Mouse (Mus musculus): ENCODE measurements around the gene Gpr108. TPM values are rescaled to one million over a fixed set of nuclear protein-coding genes. Genes with fewer than 3 reads are reported as not detected.
A peak's percentile ranks its signal among the peaks of the same experiment; 100 is the strongest.
"Not testable (repeated sequence)": the region's sequence is repeated elsewhere in the genome, so short reads cannot be mapped to it uniquely, and the experiment has no call there.

Gpr108 gene
- total RNA-seq, 2 experiments from 2014 or later = 24.0 to 24.4 TPM

GRCm38 (mm10) chr17:57279591-57280224, 31.5 kb upstream of the Gpr108 start:
- intact Hi-C loops (cut with DNase I) = loop anchor here (5.0 to 10.0 kb wide), 3 partner anchors 225 to 1245 kb away; partner anchors contain the start of genes Crb3, Rfx2, Sh3gl1 and Slc25a23
- no peak overlapping the region for H3K27ac ChIP-seq
- no peak for TF ChIP-seq CTCF (IDR thresholded peaks at IDR 0.05)
- H3K4me3 ChIP-seq = peak overlapping the region; percentile 53
- no peak for DNase-seq

- Histone ChIP-seq H3K4me3 (peak within 1 kb of the TSS; percentile 53), H3K27ac (peak within 1 kb of the TSS; percentile 43; the same call in 1 of the 2 replicates)
- intact Hi-C loops (cut with DNase I) = loop anchor here (5.0 to 10.0 kb wide), 3 partner anchors 224 to 1244 kb away; partner anchors contain the start of genes Crb3, Rfx2, Sh3gl1 and Slc25a23
- DNase-seq = peak; percentile 42
- no peak for TF ChIP-seq CTCF (IDR thresholded peaks at IDR 0.05)
Measured at GRCm38 (mm10) chr17:57278943-57279590, 30.8 kb upstream of the Gpr108 start, which contains the start of gene Vav1. Gene Vav1 (plus strand): TSS chr17:57279100.

- intact Hi-C loops (cut with DNase I) = loop anchor here (5.0 to 10.0 kb wide), 3 partner anchors 224 to 1244 kb away; partner anchors contain the start of genes Crb3, Rfx2, Sh3gl1 and Slc25a23
- no peak for TF ChIP-seq CTCF (IDR thresholded peaks at IDR 0.05)
Measured at GRCm38 (mm10) chr17:57278537-57278936, 30.3 kb upstream of the Gpr108 start.

GRCm38 (mm10) chr17:57277598-57278261, 29.5 kb upstream of the Gpr108 start:
- intact Hi-C loops (cut with DNase I) = loop anchor here (1.0 to 10.0 kb wide), 5 partner anchors 57 to 1243 kb away; partner anchors contain the start of genes Crb3, Rfx2, Sh3gl1 and Slc25a23
- DNase-seq, H3K4me3 ChIP-seq, H3K27ac ChIP-seq: not testable (repeated sequence)

More at GRCm38 (mm10) chr17:57278537-57278936, 30.3 kb upstream of the Gpr108 start:
- H3K4me3 ChIP-seq = no peak overlapping the region
- no peak for DNase-seq
- H3K27ac ChIP-seq = no peak overlapping the region

GRCm38 (mm10) chr17:57276634-57277121, 28.4 kb upstream of the Gpr108 start:
- peak overlapping the region; percentile 93 for H3K4me3 ChIP-seq
- TF ChIP-seq CTCF (IDR thresholded peaks at IDR 0.05) = peak; percentile 93; the same call in 1 of the 2 replicates
- H3K27ac ChIP-seq = peak overlapping the region; percentile 99

GRCm38 (mm10) chr17:57275997-57276351, 27.7 kb upstream of the Gpr108 start:
- TF ChIP-seq CTCF (IDR thresholded peaks at IDR 0.05) = no peak
- DNase-seq = peak; percentile 55
- intact Hi-C loops (cut with DNase I) = loop anchor here (1.0 to 10.0 kb wide), 5 partner anchors 27 to 1241 kb away; partner anchors contain the start of genes Crb3, Rfx2, Sh3gl1 and Slc25a23
- H3K27ac ChIP-seq = peak overlapping the region; percentile 99
- H3K4me3 ChIP-seq = peak overlapping the region; percentile 93

More at GRCm38 (mm10) chr17:57276634-57277121, 28.4 kb upstream of the Gpr108 start:
- intact Hi-C loops (cut with DNase I) = loop anchor here (1.0 to 10.0 kb wide), 5 partner anchors 57 to 1242 kb away; partner anchors contain the start of genes Crb3, Rfx2, Sh3gl1 and Slc25a23
- DNase-seq = peak; percentile 82

- TF ChIP-seq CTCF (IDR thresholded peaks at IDR 0.05) = no peak
- peak; percentile 97 for DNase-seq
- Histone ChIP-seq H3K27ac (peak overlapping the region; percentile 99), H3K4me3 (peak overlapping the region; percentile 93)
- intact Hi-C loops (cut with DNase I) = loop anchor here (1.0 to 10.0 kb wide), 4 partner anchors 26 to 1241 kb away; partner anchors contain the start of genes Crb3, Rfx2, Sh3gl1 and Slc25a23
Measured at GRCm38 (mm10) chr17:57275111-57275996, 27.1 kb upstream of the Gpr108 start.

GRCm38 (mm10) chr17:57274686-57275085, 26.4 kb upstream of the Gpr108 start:
- no peak for TF ChIP-seq CTCF (IDR thresholded peaks at IDR 0.05)
- DNase-seq = no peak
- intact Hi-C loops (cut with DNase I) = loop anchor here (1.0 to 10.0 kb wide), 4 partner anchors 25 to 1240 kb away; partner anchors contain the start of genes Crb3, Rfx2, Sh3gl1 and Slc25a23
- Histone ChIP-seq H3K4me3 (peak overlapping the region; percentile 93), H3K27ac (peak overlapping the region; percentile 99)

- intact Hi-C loops (cut with DNase I) = loop anchor here (10.0 kb wide), 2 partner anchors 219 to 1239 kb away; partner anchors contain the start of genes Crb3, Sh3gl1 and Slc25a23
- no peak for TF ChIP-seq CTCF (IDR thresholded peaks at IDR 0.05)
- Histone ChIP-seq H3K4me3 (peak overlapping the region; percentile 93), H3K27ac (peak overlapping the region; percentile 99; the same call in 1 of the 2 replicates)
- DNase-seq = no peak
Measured at GRCm38 (mm10) chr17:57273846-57274245, 25.6 kb upstream of the Gpr108 start.

GRCm38 (mm10) chr17:57271301-57271700, 23.1 kb upstream of the Gpr108 start:
- intact Hi-C loops (cut with DNase I) = loop anchor here (10.0 kb wide), 2 partner anchors 216 to 1236 kb away; partner anchors contain the start of genes Crb3, Sh3gl1 and Slc25a23
- no peak overlapping the region for H3K27ac ChIP-seq
- peak; percentile 27 for DNase-seq
- H3K4me3 ChIP-seq = no peak overlapping the region
- no peak for TF ChIP-seq CTCF (IDR thresholded peaks at IDR 0.05)
